Mouse (Mus musculus): ENCODE measurements at regions not wholly inside any gene's neighbourhood (a gene's known extent, or its start where the extent isn't known, plus 50 kb on each side); places are given as distances from the start of the nearest gene placed in this dataset.

GRCm38 (mm10) chr1:42352389-42352788 is 343.2 kb upstream of the Pou3f3 start:
- no peaks in the 10 kb centered on the region for H3K27me3 ChIP-seq
- H3K36me3 ChIP-seq: no peaks in the 10 kb centered on the region
- no peaks in the 10 kb centered on the region for H3K9me3 ChIP-seq (replicated peaks)
- ATAC-seq (replicated peaks; ENCODE audit: insufficient number of reproducible peaks, insufficient read depth, low FRiP score, low read depth): no peak
- H3K4me3 ChIP-seq: no peak overlapping the region
- no peak overlapping the region for H3K9ac ChIP-seq
- 72% methylated on average over 13 of the region's 13 CpGs for WGBS
- H3K4me2 ChIP-seq: no peak overlapping the region
- no peak overlapping the region for H3K27ac ChIP-seq
- H3K4me1 ChIP-seq (replicated peaks): no peaks in the 10 kb centered on the region

GRCm38 (mm10) chr1:42353096-42353495 is 342.5 kb upstream of the Pou3f3 start:
- Histone ChIP-seq H3K4me1 (replicated peaks) (no peaks in the 10 kb centered on the region), H3K4me3 (no peak overlapping the region), H3K9me3 (replicated peaks) (no peaks in the 10 kb centered on the region), H3K4me2 (no peak overlapping the region), H3K27me3 (no peaks in the 10 kb centered on the region), H3K27ac (no peak overlapping the region), H3K36me3 (no peaks in the 10 kb centered on the region), H3K9ac (no peak overlapping the region)
- no peak for ATAC-seq (replicated peaks; ENCODE audit: insufficient number of reproducible peaks, insufficient read depth, low FRiP score, low read depth)
- 78% methylated on average over 8 of the region's 8 CpGs for WGBS

GRCm38 (mm10) chr1:42354020-42354419 is 341.5 kb upstream of the Pou3f3 start:
- Histone ChIP-seq H3K4me2 (no peak overlapping the region), H3K27ac (no peak overlapping the region), H3K4me1 (replicated peaks) (no peaks in the 10 kb centered on the region), H3K4me3 (no peak overlapping the region), H3K9me3 (replicated peaks) (no peaks in the 10 kb centered on the region), H3K9ac (no peak overlapping the region), H3K36me3 (no peaks in the 10 kb centered on the region), H3K27me3 (no peaks in the 10 kb centered on the region)
- no peak for ATAC-seq (replicated peaks; ENCODE audit: insufficient number of reproducible peaks, insufficient read depth, low FRiP score, low read depth)
- 83% methylated on average over 6 of the region's 6 CpGs for WGBS

- H3K4me1 ChIP-seq (replicated peaks): no peaks in the 10 kb centered on the region
- H3K4me3 ChIP-seq: no peak overlapping the region
- no peak overlapping the region for H3K27ac ChIP-seq
- H3K9me3 ChIP-seq (replicated peaks): no peaks in the 10 kb centered on the region
- H3K36me3 ChIP-seq: no peaks in the 10 kb centered on the region
- no peak for ATAC-seq (replicated peaks; ENCODE audit: insufficient number of reproducible peaks, insufficient read depth, low FRiP score, low read depth)
- WGBS: 80% methylated on average over 3 of the region's 3 CpGs
- H3K27me3 ChIP-seq: no peaks in the 10 kb centered on the region
- no peak overlapping the region for H3K4me2 ChIP-seq
- H3K9ac ChIP-seq: no peak overlapping the region
Measured at GRCm38 (mm10) chr1:42362438-42362837, 333.1 kb upstream of the Pou3f3 start.

- Histone ChIP-seq H3K36me3 (no peaks in the 10 kb centered on the region), H3K4me2 (no peak overlapping the region), H3K9me3 (replicated peaks) (no peaks in the 10 kb centered on the region), H3K27me3 (no peaks in the 10 kb centered on the region), H3K27ac (no peak overlapping the region), H3K9ac (no peak overlapping the region), H3K4me3 (no peak overlapping the region), H3K4me1 (replicated peaks) (no peaks in the 10 kb centered on the region)
- no peak for ATAC-seq (replicated peaks; ENCODE audit: insufficient number of reproducible peaks, insufficient read depth, low FRiP score, low read depth)
- WGBS: 76% methylated on average over 4 of the region's 4 CpGs
Measured at GRCm38 (mm10) chr1:42365648-42366324, 329.8 kb upstream of the Pou3f3 start.

GRCm38 (mm10) chr1:42387919-42388684 is 307.5 kb upstream of the Pou3f3 start:
- Histone ChIP-seq H3K4me1 (replicated peaks) (no peaks in the 10 kb centered on the region), H3K9ac (no peak overlapping the region), H3K4me3 (no peak overlapping the region), H3K9me3 (replicated peaks) (no peaks in the 10 kb centered on the region), H3K4me2 (no peak overlapping the region), H3K36me3 (no peaks in the 10 kb centered on the region), H3K27ac (no peak overlapping the region), H3K27me3 (no peaks in the 10 kb centered on the region)
- ATAC-seq (replicated peaks; ENCODE audit: insufficient number of reproducible peaks, insufficient read depth, low FRiP score, low read depth): no peak
- WGBS: 33% methylated on average over 18 of the region's 18 CpGs

- Histone ChIP-seq H3K9me3 (replicated peaks) (no peaks in the 10 kb centered on the region), H3K9ac (no peak overlapping the region), H3K4me1 (replicated peaks) (no peaks in the 10 kb centered on the region), H3K27ac (no peak overlapping the region), H3K4me3 (no peak overlapping the region), H3K27me3 (no peaks in the 10 kb centered on the region), H3K36me3 (no peaks in the 10 kb centered on the region), H3K4me2 (no peak overlapping the region)
- WGBS: 86% methylated on average over 6 of the region's 6 CpGs
- ATAC-seq (replicated peaks; ENCODE audit: insufficient number of reproducible peaks, insufficient read depth, low FRiP score, low read depth): no peak
Measured at GRCm38 (mm10) chr1:42388740-42389139, 306.8 kb upstream of the Pou3f3 start.

GRCm38 (mm10) chr1:42395651-42396260 is 299.8 kb upstream of the Pou3f3 start:
- Histone ChIP-seq H3K27me3 (no peaks in the 10 kb centered on the region), H3K4me1 (replicated peaks) (no peaks in the 10 kb centered on the region), H3K9me3 (replicated peaks) (no peaks in the 10 kb centered on the region), H3K9ac (no peak overlapping the region), H3K36me3 (no peaks in the 10 kb centered on the region), H3K27ac (no peak overlapping the region), H3K4me2 (no peak overlapping the region), H3K4me3 (no peak overlapping the region)
- 69% methylated on average over 13 of the region's 13 CpGs for WGBS
- ATAC-seq (replicated peaks; ENCODE audit: insufficient number of reproducible peaks, insufficient read depth, low FRiP score, low read depth): no peak

- Histone ChIP-seq H3K27me3 (no peaks in the 10 kb centered on the region), H3K4me2 (no peak overlapping the region), H3K36me3 (no peaks in the 10 kb centered on the region), H3K9me3 (replicated peaks) (no peaks in the 10 kb centered on the region), H3K9ac (no peak overlapping the region), H3K27ac (no peak overlapping the region), H3K4me1 (replicated peaks) (no peaks in the 10 kb centered on the region), H3K4me3 (no peak overlapping the region)
- WGBS: 20% methylated on average over 8 of the region's 8 CpGs
- ATAC-seq (replicated peaks; ENCODE audit: insufficient number of reproducible peaks, insufficient read depth, low FRiP score, low read depth): no peak
Measured at GRCm38 (mm10) chr1:42398461-42399154, 297.0 kb upstream of the Pou3f3 start.

GRCm38 (mm10) chr1:42415817-42416538 is 279.6 kb upstream of the Pou3f3 start:
- peaks cover 3% of the 10 kb centered on the region; the same call in 1 of the 2 replicates for H3K27me3 ChIP-seq
- H3K4me3 ChIP-seq: no peak overlapping the region
- H3K4me2 ChIP-seq: no peak overlapping the region
- H3K27ac ChIP-seq: no peak overlapping the region
- H3K4me1 ChIP-seq (replicated peaks): peaks cover 5% of the 10 kb centered on the region
- no peaks in the 10 kb centered on the region for H3K9me3 ChIP-seq (replicated peaks)
- H3K36me3 ChIP-seq: no peaks in the 10 kb centered on the region
- ATAC-seq (replicated peaks; ENCODE audit: insufficient number of reproducible peaks, insufficient read depth, low FRiP score, low read depth): no peak
- H3K9ac ChIP-seq: no peak overlapping the region
- WGBS: 60% methylated on average over 21 of the region's 21 CpGs
